Mouse (Mus musculus): ENCODE data around the gene Vsig4. TPM values are rescaled to one million over a fixed set of nuclear protein-coding genes. Genes with fewer than 3 reads are reported as not detected.

Vsig4 gene
- polyA plus RNA-seq (2014; fragmentation: Illumina TruSeq; extraction: RNeasy Lipid Tissue Mini Kit (QIAGEN cat#74804)) = 1.3 TPM

GRCm38 (mm10) chrX:96293338-96293737, at the start of gene Vsig4:
Vsig4 (minus strand) TSS chrX:96293438.

Other genes starting within 250 kb of the Vsig4 start
- gene Msn, start 197.4 kb downstream of the Vsig4 start, polyA plus RNA-seq (2014; fragmentation: Illumina TruSeq; extraction: RNeasy Lipid Tissue Mini Kit (QIAGEN cat#74804)) = 243 TPM
- 356 TPM for gene Heph, start 161.9 kb upstream of the Vsig4 start, polyA plus RNA-seq (2014; fragmentation: Illumina TruSeq; extraction: RNeasy Lipid Tissue Mini Kit (QIAGEN cat#74804))
- gene Hsf3, start 162.9 kb upstream of the Vsig4 start, polyA plus RNA-seq (2014; fragmentation: Illumina TruSeq; extraction: RNeasy Lipid Tissue Mini Kit (QIAGEN cat#74804)) = 11.5 TPM

Data from ovary, adult 10 weeks (tissue).